ENCODE assay signal across 22 mouse cellular contexts in genomic region chr4:89366581-89367141, GRCm38 (mm10). TPM values are rescaled to one million over a fixed set of nuclear protein-coding genes. Genes with fewer than 3 reads are reported as not detected.
A peak's percentile ranks its signal among the peaks of the same experiment; 100 is the strongest.
DNase-seq lines count a peak whose midpoint lies in the region; ATAC-seq and TF ChIP-seq lines count a peak whose summit lies in the region.
"Had no signal": no experiment of that assay in that cellular context is flagged by ENCODE, and none has a peak within 500 bp of the region (broad histone marks: within the 10 kb centered on the region; RNA-seq: fewer than 3 reads in every experiment).

No protein-coding gene starts in this region.

- H3K9ac ChIP-seq in heart, embryonic 14.5 days (ENCODE audit: low read length) = no peak overlapping the region
- no peak overlapping the region for H3K9ac ChIP-seq in lung, postnatal 0 days (replicated peaks; ENCODE audit: low read depth)
- H3K9ac ChIP-seq: forebrain, embryonic 13.5 days; liver, embryonic 15.5 days; stomach, embryonic 15.5 days had no signal

- H3K4me2 ChIP-seq in heart, embryonic 14.5 days (ENCODE audit: low read length) = peak overlapping the region; percentile 3; the same call in 1 of the 2 replicates
- no peak overlapping the region for H3K4me2 ChIP-seq in lung, postnatal 0 days (replicated peaks; ENCODE audit: low read depth, low read length)
- H3K4me2 ChIP-seq: forebrain, embryonic 13.5 days; liver, embryonic 15.5 days; stomach, embryonic 15.5 days had no signal

- ATAC-seq in heart, embryonic 14.5 days (ENCODE audit: insufficient number of reproducible peaks, insufficient read depth, low FRiP score, low read depth) = no peak
- no peak for ATAC-seq in lung, postnatal 0 days
- peak; percentile 71 for ATAC-seq in megakaryocyte-erythroid progenitor cell, adult 5-6 weeks (replicated peaks; ENCODE audit: low FRiP score, low TSS enrichment, poor library complexity, severe bottlenecking)
- ATAC-seq: forebrain, embryonic 13.5 days; inflammation-experienced regulatory T-cells, adult 6 months; midbrain, embryonic 16.5 days had no signal

- no peaks in the 10 kb centered on the region for H3K27me3 ChIP-seq in heart, embryonic 14.5 days (ENCODE audit: control insufficient read depth, insufficient read depth, low read length)
- H3K27me3 ChIP-seq in lung, postnatal 0 days (replicated peaks; ENCODE audit: insufficient read depth, low read length) = no peaks in the 10 kb centered on the region
- H3K27me3 ChIP-seq: forebrain, embryonic 13.5 days; stomach, embryonic 15.5 days had no signal

- H3K9me3 ChIP-seq in heart, embryonic 14.5 days (ENCODE audit: control insufficient read depth, low read length) = no peaks in the 10 kb centered on the region
- no peaks in the 10 kb centered on the region for H3K9me3 ChIP-seq in lung, postnatal 0 days (ENCODE audit: low read length)
- H3K9me3 ChIP-seq: forebrain, embryonic 13.5 days; hindbrain, embryonic 10.5 days; limb, embryonic 10.5 days; liver, embryonic 15.5 days; stomach, embryonic 15.5 days had no signal

- peaks cover 7 to 13% of the 10 kb centered on the region in 2 experiments for H3K4me1 ChIP-seq in heart, embryonic 14.5 days (ENCODE audit: control insufficient read depth in 2 of 2, insufficient read depth in 2 of 2, low read length in 2 of 2)
- H3K4me1 ChIP-seq in lung, postnatal 0 days (ENCODE audit: insufficient read depth, low read depth, low read length) = no peaks in the 10 kb centered on the region
- H3K4me1 ChIP-seq: forebrain, embryonic 13.5 days; hindbrain, embryonic 10.5 days; limb, embryonic 10.5 days; liver, embryonic 15.5 days; stomach, embryonic 15.5 days had no signal

- no peak for TF ChIP-seq POLR2A in brain, embryonic 14.5 days (IDR thresholded peaks at IDR 0.05; ENCODE audit: borderline replicate concordance, extremely low read depth, insufficient read depth, insufficient read length, poor library complexity, severe bottlenecking)

- H3K27ac ChIP-seq in heart, embryonic 14.5 days (replicated peaks in 1 of 2; ENCODE audit: control insufficient read depth in 1 of 2, insufficient read depth in 1 of 2, low read depth in 2 of 2, low read length in 2 of 2) = no peak overlapping the region
- H3K27ac ChIP-seq in lung, postnatal 0 days (ENCODE audit: low read length) = no peak overlapping the region
- H3K27ac ChIP-seq: forebrain, embryonic 13.5 days; hindbrain, embryonic 10.5 days; kidney, postnatal 0 days; limb, embryonic 10.5 days; liver, embryonic 15.5 days; stomach, embryonic 15.5 days had no signal

- 13% methylated on average over 10 of the region's 10 CpGs for WGBS in heart, embryonic 14.5 days
- WGBS in lung, postnatal 0 days = 28% methylated on average over 10 of the region's 10 CpGs

- H3K36me3 ChIP-seq in heart, embryonic 14.5 days (ENCODE audit: control insufficient read depth, insufficient read depth, low read length) = no peaks in the 10 kb centered on the region
- no peaks in the 10 kb centered on the region for H3K36me3 ChIP-seq in lung, postnatal 0 days (ENCODE audit: insufficient read depth, low read length)
- H3K36me3 ChIP-seq: hindbrain, embryonic 10.5 days; limb, embryonic 10.5 days; liver, embryonic 15.5 days; stomach, embryonic 15.5 days had no signal

- no peak for TF ChIP-seq CTCF in lung, postnatal 0 days (IDR thresholded peaks at IDR 0.05)
- TF ChIP-seq CTCF in brain, embryonic 14.5 days (IDR thresholded peaks at IDR 0.05; ENCODE audit: borderline replicate concordance, extremely low read depth, insufficient read depth, insufficient read length) = no peak

- H3K4me3 ChIP-seq in heart, embryonic 14.5 days (ENCODE audit: control insufficient read depth in 1 of 2, insufficient read depth in 1 of 2, low read depth in 1 of 2, low read length in 2 of 2) = no peak overlapping the region
- H3K4me3 ChIP-seq in lung, postnatal 0 days (ENCODE audit: low read depth, low read length) = no peak overlapping the region
- H3K4me3 ChIP-seq: forebrain, embryonic 13.5 days; hindbrain, embryonic 10.5 days; limb, embryonic 10.5 days; liver, embryonic 15.5 days; stomach, embryonic 15.5 days had no signal

- DNase-seq in heart, adult 9 months (ENCODE audit: low spot score in 2 of 2) = no peak
- peak; percentile 23 for DNase-seq in lung, postnatal 0 days (ENCODE audit: low spot score)
- no peak for DNase-seq in lung, postnatal 36 days
- DNase-seq in brain, embryonic 14.5 days (ENCODE audit: low read depth) = peak; percentile 12
- no peak for DNase-seq in kidney, adult 8-10 months
- DNase-seq: adrenal gland, adult 2 months; cerebellum, adult 11 months; cerebellum, postnatal 25 days; gastrocnemius, postnatal 36 days; layer of hippocampus, postnatal 36 days; lung, postnatal 4 days; spleen, adult 18-20 months had no signal

- no peak for TF ChIP-seq EP300 in lung, postnatal 0 days (IDR thresholded peaks at IDR 0.05)

RNA-seq across cellular contexts. Expression of gene Cdkn2b, which starts 55.8 kb away (rescaled TPM):
- 1.2 and 1.3 TPM in 2 replicates for polyA plus RNA-seq in heart, embryonic 14.5 days (2014; fragmentation: Nextera tagmentation; extraction: Ambion mirVana)
- 92.2 and 108 TPM in 2 replicates for polyA plus RNA-seq in lung, postnatal 0 days (2015; fragmentation: Nextera tagmentation; extraction: Ambion mirVana)
- 0.45 and 0.64 TPM in 2 replicates for polyA plus RNA-seq in brain, embryonic 14.5 days (2012; rRNA removed)
- not detected in 2 replicates for total RNA-seq in megakaryocyte-erythroid progenitor cell, adult 5-6 weeks (2014; fragmentation: Nextera tagmentation)
- not detected in 2 replicates for total RNA-seq in megakaryocyte-erythroid progenitor cell, adult 5-6 weeks (2017)
- polyA plus RNA-seq: liver, embryonic 15.5 days had no signal

Comparison
In these comparisons a context has a peak if more than half of its experiments do, and no peak if none do; other contexts are left out.
1. DNase-seq: peak in lung, postnatal 0 days (single experiment) and brain, embryonic 14.5 days (single experiment); none in heart, adult 9 months (0 of 2), lung, postnatal 36 days (single experiment) and kidney, adult 8-10 months (0 of 2).
2. RNA of gene Cdkn2b, which starts 55.8 kb away (polyA plus RNA-seq): 92.2 to 108 TPM in lung, postnatal 0 days; 1.2 to 1.3 TPM in heart, embryonic 14.5 days and 0.45 to 0.64 TPM in brain, embryonic 14.5 days; every median in the first group is over 10 times any median in the second.